Mouse (Mus musculus) heart, adult 10 weeks (tissue): ENCODE measurements around the gene Alkbh7. TPM values are rescaled to one million over a fixed set of nuclear protein-coding genes. Genes with fewer than 3 reads are reported as not detected.

ENCODE experiments used
- polyA plus RNA-seq: library from polyadenylated mRNA; stranded (reverse); fragments of 350-450 nt; fragmentation: Illumina TruSeq; extraction: RNeasy Lipid Tissue Mini Kit (QIAGEN cat#74804); gene quantifications from one replicate; pipeline ENCODE4 v1.2.3, GENCODE M21; 2014; ENCODE audit warnings: low read depth, low replicate concordance

Alkbh7 gene
- 73.4 TPM for polyA plus RNA-seq

DNA sequence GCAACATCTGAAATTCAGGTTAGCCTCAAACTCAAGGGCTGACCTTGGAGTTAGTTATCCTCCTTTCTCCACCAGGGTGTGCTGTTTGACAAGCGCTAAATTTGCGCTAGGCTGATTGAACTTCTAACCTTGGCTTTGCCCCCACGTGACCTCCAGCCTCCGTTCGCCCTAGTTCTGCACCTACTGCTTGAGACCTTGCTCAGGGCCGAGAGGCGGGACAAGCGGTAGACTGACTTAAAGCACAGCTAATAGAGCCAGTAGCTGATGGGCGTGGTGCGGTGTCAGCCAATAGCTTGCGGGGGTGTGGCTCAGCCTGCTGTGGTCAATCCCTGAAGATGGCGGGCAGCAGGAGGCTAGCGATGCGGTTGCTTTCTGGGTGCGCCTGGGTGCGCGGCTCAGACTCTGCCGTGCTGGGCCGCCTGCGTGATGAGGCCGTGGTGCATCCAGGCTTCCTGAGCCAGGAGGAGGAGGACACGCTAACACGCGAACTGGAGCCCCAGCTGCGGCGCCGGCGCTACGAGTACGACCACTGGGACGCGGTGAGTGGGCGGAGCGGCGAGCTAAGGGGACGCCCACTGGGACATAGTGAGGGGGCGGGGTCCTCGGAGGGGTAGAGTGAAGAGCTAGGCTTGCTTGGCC, at the start of gene Alkbh7:
Alkbh7 (plus strand) TSS at position 311 of the 639 bp plus-strand sequence.

DNA sequence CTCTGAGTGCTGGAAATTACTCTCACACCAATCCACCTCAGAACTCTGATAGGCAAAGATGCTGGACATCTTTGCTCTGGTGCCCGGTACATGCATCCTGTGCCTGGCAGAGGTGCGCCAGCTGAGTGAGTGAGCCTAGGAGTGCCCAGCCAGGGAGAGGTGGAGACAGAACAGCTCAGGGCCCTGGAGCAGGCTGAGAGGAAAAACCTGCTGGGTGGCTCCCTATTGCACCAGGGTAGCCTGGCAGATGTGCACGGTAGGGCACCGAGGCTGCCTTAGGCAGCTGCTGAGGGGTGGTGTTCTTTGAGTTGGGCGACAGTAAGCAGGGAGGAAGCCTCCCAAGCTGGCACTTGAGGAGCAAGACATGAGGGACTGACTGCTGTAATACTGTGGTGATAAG, 15.1 kb upstream of the Alkbh7 start, which contains the start of gene Acer1:
Acer1 (minus strand) TSS at position 114 of the 400 bp plus-strand sequence.

DNA sequence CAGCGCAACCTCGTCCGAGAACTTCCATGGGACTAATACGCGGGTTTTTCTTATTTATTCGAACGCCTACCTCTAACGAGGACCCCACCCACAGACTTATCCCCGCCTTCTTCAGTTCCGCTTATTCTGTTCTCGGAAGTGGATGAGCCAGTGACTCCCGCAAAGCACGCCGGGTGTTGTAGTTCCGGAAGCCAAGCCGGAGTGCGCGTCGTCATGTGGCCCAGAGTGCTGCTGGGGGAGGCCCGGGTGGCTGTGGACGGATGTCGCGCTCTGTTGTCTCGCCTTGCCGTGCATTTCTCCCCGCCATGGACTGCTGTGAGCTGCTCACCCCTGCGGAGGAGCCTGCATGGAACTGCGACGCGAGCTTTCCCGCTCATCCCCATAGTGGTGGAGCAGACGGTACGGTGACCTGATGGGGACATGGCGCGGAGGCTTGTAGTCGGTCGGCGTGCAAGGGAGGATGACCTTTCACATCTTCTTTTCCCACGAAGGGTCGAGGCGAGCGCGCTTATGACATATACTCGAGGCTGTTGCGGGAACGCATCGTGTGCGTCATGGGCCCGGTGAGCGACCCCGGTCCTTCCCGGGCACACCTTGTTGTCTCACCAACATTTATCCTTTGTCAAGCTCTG, 6.9 kb upstream of the Alkbh7 start, which contains the start of gene Clpp:
Clpp (plus strand) TSS at position 191 of the 632 bp plus-strand sequence.

DNA sequence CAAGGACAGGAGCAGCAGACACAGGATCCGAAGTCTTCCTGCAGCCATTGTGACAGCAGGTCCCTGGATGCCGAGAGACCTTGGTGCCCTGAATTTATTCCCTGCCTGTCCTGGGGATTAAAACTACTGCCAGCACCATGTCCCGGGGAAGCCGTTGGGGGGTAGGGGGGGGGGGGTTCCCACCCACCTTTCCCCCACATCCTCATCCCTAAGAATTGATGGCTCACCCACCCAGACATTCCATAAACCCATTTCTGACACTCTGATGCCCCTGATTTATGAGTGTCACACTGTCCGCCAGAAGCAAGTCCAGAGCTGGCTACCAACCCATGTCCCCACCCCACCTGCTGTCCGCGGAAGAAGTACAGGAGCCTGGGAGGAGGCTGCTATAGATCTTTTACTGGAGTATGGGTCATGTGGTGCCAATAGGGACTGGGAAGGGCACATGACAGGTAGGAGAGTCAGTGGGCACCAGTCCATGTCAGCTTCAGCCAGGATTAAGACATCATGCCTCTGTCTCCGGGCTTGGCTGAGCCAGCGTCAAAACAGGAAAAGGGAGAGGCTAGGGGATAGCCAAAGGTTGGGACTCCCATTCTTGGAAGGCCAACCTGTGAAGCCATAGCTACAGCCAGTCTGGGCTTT, 3.0 kb downstream of the Alkbh7 start, which contains the start of gene Pspn:
Pspn (minus strand) TSS at position 51 of the 642 bp plus-strand sequence.

DNA sequence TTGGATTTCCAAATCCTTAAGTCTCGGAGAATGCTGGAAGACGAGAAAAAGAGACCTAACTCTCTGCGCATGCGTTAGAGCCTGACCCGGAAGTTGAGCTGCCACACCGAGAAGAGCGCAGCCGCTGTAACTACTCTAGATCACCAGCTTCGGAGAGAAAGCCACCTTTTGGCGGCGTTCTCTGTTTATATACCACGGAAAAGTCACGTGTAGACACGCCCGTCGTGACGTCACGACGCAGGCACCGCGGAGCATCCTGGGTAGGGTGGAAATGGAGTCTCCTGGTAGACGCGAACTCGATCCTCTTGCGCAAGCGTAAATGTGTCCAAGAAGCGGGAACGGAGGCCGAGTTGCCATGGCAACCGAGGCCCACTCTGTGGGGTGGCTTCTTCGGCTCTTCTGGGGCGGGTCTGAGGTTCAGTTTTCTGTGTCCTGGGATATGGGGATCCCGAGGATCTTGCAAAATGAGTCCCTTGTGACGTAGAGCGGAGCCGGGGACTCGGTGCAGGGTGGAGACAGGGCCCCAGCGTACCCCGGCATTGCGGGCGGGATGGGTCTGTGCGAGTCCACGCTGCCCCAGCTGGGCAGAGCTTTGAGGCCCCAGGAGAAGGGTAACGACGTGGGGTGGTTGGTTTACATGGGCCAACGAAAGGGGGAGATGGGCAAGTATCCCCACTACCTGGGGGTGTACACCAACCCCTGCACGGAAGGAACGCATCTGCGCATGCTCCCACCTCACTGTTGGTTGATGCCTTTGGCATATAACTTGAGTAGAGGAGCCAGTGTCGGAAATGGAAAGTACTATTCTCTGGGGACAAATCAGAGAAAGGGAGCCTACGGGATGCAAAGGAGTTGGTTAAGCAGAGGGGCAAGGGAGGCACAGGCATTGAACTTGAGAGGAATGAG, 14.3 kb downstream of the Alkbh7 start, which contains the start of the genes Gtf2f1 and Gm17949:
Gtf2f1 (minus strand) TSS at position 53 of the 906 bp plus-strand sequence.
Gm17949 (plus strand) TSS at position 234 of the 906 bp plus-strand sequence.

DNA sequence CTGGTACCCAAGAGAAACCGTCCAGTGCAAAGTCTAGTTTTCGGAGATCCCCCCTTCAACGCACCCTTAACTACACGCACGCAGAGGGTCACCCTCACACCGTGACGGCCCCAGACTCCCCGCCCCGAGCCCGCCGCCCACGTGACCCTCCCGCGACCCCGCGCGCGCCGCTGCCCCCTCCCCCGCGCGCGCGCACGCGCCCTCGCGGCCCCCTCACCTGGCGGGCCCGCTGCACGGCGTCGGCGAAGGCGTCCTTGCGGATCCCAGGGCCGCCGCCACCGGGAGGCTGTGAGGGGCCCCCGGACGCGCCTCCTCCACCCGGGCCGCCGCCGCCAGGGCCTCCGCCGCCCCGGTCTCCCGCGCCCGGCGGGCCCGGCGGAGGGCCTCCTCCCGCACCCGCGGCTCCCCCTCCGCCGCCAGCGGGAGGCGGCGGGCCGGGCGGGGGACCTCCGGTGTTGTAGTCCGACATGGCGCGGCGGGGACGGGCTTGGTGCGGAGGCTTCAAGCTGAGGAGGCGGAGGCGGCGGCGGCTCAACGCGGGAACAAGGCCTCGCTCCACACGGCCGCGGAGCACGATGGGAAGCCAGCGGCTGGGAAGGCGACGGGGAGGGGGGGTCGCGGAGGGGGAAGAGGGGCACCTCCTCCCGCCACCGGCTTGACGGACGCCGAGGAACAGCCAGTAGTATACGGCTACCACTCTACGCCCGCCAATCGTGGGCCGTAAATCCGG, 34.0 kb downstream of the Alkbh7 start, which contains the start of gene Khsrp:
Khsrp (minus strand) TSS at position 592 of the 730 bp plus-strand sequence.

DNA sequence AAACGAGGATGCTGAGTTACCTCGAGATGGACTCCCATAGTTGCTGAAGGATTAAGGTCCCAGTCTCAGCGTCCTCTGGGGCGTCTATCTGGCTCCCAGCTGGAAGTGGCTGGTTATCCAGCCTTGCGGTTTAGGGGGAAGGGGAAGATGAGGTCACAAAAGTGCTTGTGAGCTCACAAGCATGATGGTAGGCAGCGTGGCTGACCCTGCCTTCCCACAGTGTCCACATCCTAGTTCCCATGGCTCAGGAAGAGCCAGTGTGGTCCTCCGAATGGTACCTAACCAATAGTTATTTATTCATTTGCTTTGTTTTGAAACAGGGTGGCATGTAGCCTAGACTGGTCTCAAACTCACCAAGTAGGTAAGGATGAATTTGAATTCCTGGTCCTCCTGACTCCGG, 44.4 kb downstream of the Alkbh7 start, which contains the start of gene Slc25a41:
Slc25a41 (minus strand) TSS at position 101 of the 400 bp plus-strand sequence.

Other genes with a start within 250 kb of the Alkbh7 start
- gene Nrtn, start 239.8 kb upstream of the Alkbh7 start, polyA plus RNA-seq, result 10.2 TPM
- gene Dus3l, start 232.6 kb upstream of the Alkbh7 start, polyA plus RNA-seq, result 21.5 TPM
- 1.6 TPM for gene Prr22, start 227.1 kb upstream of the Alkbh7 start, polyA plus RNA-seq
- gene Rfx2, start 166.3 kb upstream of the Alkbh7 start, polyA plus RNA-seq, result 4.3 TPM
- not detected for gene Acsbg2, start 122.9 kb upstream of the Alkbh7 start, polyA plus RNA-seq
- gene 1700061G19Rik, start 121.9 kb upstream of the Alkbh7 start, polyA plus RNA-seq, result not detected
- gene Mllt1, start 61.9 kb upstream of the Alkbh7 start, polyA plus RNA-seq, result 23.8 TPM
- not detected for gene Acer1, start 15.2 kb upstream of the Alkbh7 start, polyA plus RNA-seq
- 107 TPM for gene Clpp, start 7.0 kb upstream of the Alkbh7 start, polyA plus RNA-seq
- not detected for gene Pspn, start 2.7 kb downstream of the Alkbh7 start, polyA plus RNA-seq
- gene Gtf2f1, start 13.9 kb downstream of the Alkbh7 start, polyA plus RNA-seq, result 29.0 TPM
- gene Gm17949, start 14.1 kb downstream of the Alkbh7 start, polyA plus RNA-seq, result not detected
- gene Khsrp, start 34.2 kb downstream of the Alkbh7 start, polyA plus RNA-seq, result 25.9 TPM
- not detected for gene Slc25a41, start 44.3 kb downstream of the Alkbh7 start, polyA plus RNA-seq
- gene Crb3, start 61.8 kb downstream of the Alkbh7 start, polyA plus RNA-seq, result not detected
- gene Slc25a23, start 62.5 kb downstream of the Alkbh7 start, polyA plus RNA-seq, result 64.1 TPM
- 1.5 TPM for gene Dennd1c, start 81.2 kb downstream of the Alkbh7 start, polyA plus RNA-seq
- gene Tubb4a, start 90.4 kb downstream of the Alkbh7 start, polyA plus RNA-seq, result 3.6 TPM
- gene Tnfsf9, start 108.0 kb downstream of the Alkbh7 start, polyA plus RNA-seq, result 1.9 TPM
- gene Cd70, start 152.4 kb downstream of the Alkbh7 start, polyA plus RNA-seq, result not detected
- not detected for gene Tnfsf14, start 196.8 kb downstream of the Alkbh7 start, polyA plus RNA-seq
- gene C3, start 230.8 kb downstream of the Alkbh7 start, polyA plus RNA-seq, result 132 TPM